Mouse (Mus musculus) 3134 (cell line): ENCODE measurements around the gene Lrfn2.

Source experiments
- DNase-seq: peaks from one replicate; pipeline ENCODE4 v3.0.0-alpha.2; 2011; ENCODE audit warnings: low spot score; ENCODE audit not compliant: insufficient read length; ENCODE audit errors: extremely low read depth

Lrfn2 gene

DNA sequence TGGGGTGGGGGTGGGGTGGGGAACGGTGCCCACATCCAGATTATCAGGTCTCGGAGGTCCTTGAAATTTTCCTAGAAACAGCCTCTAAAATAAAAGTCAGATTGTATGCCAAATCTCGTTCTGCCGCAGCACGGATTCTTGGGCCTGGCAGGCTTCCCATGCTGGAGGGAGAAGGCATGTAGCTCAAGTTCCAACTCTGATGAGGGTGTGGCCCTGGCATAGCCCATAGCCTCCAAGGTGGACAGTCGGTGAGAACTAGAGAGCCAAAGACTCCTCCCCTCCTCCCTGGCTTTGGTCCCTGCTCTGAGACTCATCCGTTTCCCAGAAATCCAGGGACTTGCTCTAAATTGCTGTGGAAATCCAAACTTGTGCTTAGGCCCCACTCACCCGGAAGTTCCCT, 99.6 kb downstream of the Lrfn2 start:
- DNase-seq = no peak

DNA sequence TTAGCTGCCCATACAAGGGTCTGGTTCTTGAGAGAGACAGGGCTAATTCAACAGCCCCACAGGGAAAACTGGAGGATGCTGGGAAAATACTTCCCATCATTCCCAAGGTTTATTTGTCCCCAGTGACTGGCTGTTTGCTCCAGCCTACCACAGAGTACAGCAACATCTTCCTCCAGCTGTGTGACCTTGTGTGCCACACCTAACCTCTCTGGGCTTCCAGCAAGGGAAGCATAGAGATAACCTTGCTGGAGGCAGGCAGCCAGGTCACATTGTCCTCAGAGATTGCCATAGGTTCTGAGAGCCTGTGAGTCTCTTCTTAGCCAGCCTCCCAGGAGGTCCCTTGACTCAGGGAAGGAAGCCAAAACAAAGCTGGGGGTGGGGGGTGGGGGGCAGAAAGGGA, 101.1 kb downstream of the Lrfn2 start:
- no peak for DNase-seq

DNA sequence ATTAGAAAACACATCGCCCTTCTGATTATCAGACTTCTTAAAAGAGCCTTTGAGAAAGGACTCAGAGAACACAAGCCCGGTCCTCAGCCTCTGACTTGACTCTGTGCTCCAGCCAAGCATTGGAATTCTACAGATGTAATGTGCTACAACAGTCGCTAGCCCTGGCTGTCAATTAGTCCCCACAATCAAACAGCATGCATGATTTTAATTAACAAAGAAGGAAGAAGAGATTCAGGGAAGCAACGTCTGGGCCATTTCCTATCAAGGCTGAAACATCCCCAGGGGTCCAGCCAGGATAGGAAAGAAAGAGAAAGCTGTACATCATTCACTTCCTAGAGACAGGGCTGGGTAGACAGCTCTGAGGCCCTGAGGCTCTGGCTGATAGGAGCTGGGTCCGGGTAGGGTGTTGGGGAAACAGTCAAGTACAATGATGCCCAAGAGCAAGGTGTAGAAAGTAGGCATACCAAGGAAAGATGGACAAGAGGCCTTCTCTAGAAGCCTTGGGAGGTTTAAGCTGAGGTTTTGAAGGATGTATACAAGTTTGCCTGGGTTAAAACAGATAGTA, 101.6 kb downstream of the Lrfn2 start:
- DNase-seq = no peak

DNA sequence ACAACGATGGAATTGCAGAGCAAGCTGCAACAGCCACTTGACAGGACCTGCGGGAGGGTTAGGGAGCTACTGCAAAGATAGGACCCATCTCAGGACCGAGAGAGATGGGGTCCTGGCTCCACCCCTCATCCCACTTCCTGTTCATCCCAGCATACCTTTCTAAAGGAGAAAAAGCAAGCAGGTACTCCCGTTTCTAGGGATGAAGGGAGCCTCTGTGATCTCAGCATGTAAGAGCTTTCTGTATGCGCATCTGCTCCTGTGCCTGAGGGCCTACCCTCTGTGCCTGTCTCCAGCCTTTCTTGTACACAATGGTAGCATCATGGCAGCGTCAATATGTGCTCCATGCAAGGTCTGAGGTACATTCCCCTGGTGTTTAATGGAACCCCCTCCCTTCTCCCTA, 102.9 kb downstream of the Lrfn2 start:
- DNase-seq = no peak

DNA sequence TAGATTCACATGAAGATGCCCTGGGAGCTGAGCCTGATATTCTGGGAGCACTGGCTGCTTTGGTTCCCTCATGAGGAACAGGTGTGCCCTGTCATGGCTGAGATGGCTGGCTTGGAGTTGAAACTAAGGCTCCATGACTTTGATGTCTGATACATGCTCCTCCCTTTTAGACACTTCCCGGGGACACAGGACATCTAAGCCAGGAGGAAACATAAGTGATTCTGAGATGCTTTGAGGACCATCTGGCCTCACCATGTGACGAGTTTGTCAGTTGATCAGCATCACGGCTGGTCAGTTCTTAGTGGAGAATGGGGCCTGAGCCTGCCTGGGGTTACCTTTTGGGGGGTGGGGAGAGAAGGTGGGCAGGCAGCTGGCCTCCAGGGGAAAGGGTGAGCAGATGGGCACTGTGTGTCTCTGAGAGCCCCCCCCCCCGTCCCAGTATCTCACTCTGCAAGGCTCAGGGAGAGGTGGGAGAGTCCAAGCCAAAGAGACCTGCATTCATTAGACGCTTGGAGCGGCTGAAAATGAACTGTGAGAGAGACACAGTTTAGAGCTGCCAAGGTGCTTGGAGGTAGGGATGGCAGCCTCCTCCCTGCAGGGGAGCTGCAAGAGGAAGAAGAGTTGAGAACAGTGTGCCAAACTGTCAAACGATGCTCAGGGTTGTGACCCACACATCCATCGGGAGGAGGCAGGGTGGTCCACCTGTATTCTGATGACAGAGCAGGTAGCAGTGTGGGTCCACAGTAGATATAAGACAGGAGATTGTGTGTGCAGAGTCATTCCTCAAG, 105.2 kb downstream of the Lrfn2 start:
- DNase-seq = no peak

GRCm38 (mm10) chr17:49043806-49044640, 111.8 kb downstream of the Lrfn2 start:
- DNase-seq = no peak

- DNase-seq = no peak
Observed at GRCm38 (mm10) chr17:49047921-49048320, 115.7 kb downstream of the Lrfn2 start.

DNA sequence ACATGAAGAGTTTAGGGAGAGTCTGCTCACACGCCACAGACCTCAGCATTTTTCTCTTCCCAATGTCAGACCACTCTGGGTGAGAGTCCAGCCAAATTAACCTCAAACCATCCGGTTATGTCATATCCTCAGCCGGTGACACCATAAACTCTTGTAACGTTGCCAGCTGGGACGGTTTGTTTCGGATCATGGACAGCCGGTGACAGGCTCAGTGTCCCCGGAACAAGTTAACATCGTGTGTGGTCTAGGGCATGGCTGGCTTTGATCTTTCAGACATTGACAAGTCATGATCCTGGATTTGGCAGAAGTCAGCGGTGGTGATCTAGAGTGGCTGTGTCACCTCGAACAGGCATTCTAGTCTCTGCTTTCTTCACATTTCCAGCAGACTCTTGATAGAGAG, 119.1 kb downstream of the Lrfn2 start:
- no peak for DNase-seq

- DNase-seq = no peak
Observed at GRCm38 (mm10) chr17:49061141-49061540, 129.0 kb downstream of the Lrfn2 start.

GRCm38 (mm10) chr17:49063789-49064188, 131.6 kb downstream of the Lrfn2 start:
- DNase-seq = no peak

GRCm38 (mm10) chr17:49064526-49064925, 132.3 kb downstream of the Lrfn2 start:
- DNase-seq = no peak

DNA sequence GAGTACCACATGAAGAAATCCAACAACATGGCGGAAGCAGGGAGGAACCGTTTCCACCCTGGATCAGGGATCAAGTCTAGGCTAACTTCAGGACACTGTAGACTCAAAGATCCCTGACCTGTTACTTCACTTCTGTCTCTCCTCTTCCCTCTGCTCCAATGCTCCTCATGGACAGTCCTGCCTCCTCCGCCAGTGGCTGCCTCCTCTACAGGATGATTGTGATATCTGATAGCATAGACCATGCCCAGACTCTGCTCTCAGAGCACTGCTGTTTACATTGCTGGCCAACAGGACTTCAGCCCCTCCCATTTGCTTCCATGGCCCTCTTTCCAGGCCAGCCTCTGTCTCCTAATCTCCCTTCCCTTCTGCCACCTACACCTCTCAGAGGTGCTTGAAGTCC, 132.9 kb downstream of the Lrfn2 start:
- DNase-seq = no peak

GRCm38 (mm10) chr17:49066748-49067147, 134.6 kb downstream of the Lrfn2 start:
- no peak for DNase-seq

DNA sequence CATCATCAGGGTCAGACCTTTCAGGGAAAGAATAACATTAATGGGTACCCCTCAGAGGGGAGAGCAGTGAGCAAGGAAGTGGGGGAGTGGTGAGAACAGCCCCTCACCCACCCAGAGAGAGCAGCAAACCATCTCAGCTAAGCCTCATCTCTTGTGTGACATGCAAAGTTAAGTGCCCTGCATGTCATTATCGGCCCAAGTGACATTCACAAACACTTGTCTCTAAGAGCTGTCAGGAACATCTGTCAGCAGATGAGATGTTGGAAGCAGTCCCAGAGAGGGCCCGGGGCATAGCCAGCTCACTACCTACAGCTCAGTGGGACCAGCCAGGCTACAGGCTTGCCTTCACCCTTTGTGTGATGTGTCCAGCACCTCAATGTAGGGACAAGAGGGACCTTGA, 146.0 kb downstream of the Lrfn2 start:
- no peak for DNase-seq

DNA sequence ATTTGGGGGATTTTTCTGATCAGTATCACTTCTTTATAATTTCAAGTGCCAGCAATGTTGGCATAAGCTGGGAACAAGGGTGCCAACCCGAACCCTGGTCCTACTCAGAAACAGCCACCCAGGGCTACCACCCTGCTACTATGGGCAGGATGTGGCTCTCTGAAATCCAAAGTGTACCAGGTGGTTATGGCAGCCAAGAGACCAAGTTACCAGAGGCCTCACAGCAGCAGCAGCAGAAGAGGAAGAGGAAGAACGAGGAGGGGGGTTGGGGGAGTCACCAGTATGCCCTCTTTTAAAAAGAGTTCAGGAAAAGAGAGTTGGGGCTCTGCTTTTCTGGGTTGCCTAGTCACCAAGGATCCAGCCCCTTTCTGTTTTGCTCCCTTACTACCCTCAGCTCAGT, 147.5 kb downstream of the Lrfn2 start:
- no peak for DNase-seq

DNA sequence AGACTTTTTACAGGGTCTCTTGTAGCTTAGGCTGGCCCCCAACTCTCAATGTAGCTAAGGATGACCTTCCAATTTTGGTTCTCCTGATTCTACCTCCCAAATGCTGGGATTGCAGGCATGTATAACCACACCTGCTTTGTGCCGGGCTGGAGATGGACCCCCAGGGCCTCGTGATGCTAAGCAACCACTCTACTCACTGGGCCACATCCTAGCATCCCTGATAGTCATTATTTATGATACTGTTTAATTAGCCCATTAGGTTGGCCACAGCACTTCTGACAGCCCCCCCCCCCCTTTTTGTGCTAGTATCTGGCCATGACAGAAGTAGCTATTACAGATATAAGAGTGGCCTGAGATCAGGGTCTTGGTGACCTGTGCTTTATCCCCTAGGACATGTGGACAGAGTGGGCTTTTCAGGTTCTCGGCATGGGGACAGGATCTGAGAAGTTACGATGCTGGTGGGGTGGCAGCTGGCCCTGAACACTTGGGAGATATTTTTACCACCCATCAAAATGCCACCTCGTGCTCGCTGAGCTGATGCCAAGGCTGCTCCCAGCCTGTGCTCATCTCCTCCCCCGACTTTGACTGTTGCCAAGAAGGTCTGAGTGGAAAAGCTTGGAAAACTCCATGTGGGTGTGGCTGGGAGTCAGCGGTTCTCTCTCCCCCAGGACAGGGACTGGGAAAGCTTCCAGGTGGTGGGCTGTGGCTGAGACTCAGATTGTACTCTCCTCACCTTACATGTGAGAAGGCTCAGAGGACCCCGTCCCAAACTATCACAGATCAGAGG, 151.6 kb downstream of the Lrfn2 start:
- DNase-seq = no peak

DNA sequence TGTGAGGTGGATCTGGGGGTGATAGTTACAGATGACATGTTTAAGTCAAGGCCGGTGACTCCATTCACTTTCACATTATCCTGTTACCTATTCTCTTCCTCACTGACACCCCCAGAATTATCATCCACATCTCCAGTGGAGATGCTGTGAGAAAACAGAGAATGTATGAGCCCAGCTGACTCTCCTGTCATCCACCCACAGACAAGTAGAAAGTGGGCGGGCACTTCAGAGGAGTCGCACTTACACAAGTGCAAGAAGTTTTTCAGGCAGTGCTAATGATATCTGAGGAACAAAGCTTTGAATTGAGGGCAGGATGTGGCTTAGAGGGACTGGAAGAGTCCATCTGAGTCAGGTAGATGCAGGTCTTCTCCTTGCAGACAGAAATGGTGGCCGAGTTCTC, 152.9 kb downstream of the Lrfn2 start:
- no peak for DNase-seq

DNA sequence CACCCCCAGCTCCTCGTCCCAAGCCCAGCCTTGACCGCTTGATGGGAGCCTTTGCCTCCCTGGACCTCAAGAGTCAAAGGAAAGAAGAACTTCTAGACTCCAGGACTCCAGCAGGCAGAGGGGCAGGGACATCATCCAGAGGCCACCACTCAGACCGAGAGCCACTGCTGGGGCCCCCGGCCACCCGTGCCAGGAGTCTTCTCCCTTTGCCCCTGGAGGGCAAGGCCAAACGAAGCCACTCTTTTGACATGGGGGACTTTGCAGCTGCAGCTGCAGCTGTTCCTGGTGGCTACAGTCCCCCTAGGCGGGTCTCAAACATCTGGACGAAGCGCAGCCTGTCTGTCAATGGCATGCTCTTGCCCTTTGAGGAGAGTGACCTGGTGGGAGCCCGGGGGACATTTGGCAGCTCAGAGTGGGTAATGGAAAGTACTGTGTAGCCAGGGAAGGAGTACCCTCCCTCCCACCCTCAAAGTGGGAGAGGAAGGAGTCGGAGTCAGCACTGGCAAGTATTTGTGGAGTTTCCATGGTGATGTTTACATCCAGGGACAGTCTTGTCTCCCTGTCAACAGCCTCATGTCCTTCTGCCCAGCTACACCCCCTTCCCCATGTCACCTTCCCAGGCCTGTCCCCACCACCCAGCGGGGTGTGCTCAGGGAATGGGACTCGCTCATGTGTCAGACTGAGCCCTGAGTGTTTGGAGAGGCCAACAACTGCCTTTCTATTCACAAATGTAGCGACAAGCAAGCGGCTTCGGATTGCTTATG, 164.8 kb downstream of the Lrfn2 start:
- peak; percentile 6 for DNase-seq

DNA sequence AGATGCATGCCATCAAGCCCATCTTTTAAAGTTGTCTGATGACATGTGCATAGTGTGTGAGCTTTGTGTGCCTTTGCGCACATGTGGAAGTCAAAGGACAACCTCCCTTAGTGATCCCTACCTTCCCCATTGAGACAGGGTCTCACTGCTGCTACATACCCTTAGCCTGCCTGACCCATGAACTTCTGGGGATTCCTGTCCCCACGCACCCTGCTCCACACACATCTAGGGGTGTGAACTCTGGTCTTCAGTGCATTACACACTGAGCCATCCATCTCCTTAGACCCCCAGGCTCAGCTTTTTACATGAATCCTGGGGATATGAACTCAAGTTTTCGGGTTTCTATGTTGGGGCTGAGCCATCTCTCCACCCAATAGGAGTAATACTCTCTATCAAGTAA, 179.2 kb downstream of the Lrfn2 start:
- DNase-seq = no peak

- no peak for DNase-seq
Observed at GRCm38 (mm10) chr17:49111911-49112310, 179.7 kb downstream of the Lrfn2 start.
